Mouse (Mus musculus) T-helper 1 cell (primary cell): ENCODE data around the gene Atp2b4.

Source experiments
- in situ Hi-C: fragments of 300-600 bp; cut with MboI, MseI; formaldehyde crosslinking; loops from one replicate; pipeline ENCODE4 v1.15.1; 2025; ENCODE audit warnings: high pct_unique_total_duplicates

Gene Atp2b4

GRCm38 (mm10) chr1:133797979-133798820, 2.6 kb downstream of the Atp2b4 start:
- in situ Hi-C loops = no loop called here

DNA sequence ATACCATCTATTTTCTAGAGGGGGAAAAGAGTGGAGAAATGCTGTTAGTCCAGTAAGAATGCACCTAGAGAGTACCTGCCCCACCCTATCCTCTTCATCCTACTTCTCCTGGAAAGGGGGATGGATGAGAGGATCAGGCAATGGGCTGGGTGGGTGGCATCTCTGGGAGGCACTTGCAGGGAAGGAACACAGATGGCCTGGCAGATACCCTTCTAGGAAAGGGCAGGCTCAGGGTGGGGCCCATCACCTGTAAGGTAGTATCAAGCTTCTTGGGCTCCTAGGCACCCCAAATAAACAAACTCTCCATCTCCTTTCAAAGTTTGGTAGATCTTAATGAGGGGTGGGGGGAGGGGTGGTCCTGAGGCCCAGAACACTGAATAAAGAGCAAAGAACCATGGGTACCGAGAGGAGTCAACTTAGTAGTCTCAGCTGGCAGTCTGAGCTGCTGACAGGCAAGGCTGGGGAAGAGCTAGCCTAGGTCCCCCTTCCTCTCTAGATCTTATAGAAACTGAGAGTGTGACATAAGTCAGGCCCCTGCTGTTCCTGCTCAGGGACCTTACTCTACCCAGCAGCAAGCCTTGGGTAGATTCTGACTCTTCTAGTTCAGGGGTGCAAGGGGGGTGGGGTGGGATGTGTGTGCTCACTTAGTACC, 3.4 kb downstream of the Atp2b4 start:
- in situ Hi-C loops = no loop called here

DNA sequence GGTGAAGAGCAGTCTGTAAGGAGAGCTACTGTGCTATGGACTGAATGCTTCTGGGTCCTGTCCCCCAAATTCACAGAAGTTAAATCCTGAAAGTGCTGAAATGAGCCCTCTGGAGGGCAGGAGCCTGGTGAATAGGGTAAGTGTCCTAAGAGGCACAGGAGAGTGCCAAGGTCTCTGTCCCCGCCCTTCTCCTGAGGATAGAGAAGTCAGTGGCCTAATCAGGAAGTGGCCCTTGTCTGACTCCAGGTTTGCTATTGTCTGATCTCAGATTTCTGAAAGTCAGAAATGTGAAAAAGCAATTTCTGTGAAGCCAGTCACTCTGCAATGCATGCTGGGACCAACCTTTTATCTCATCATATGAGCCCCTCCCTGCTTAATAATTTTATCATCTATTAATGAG, 7.2 kb downstream of the Atp2b4 start:
- in situ Hi-C loops = no loop called here

DNA sequence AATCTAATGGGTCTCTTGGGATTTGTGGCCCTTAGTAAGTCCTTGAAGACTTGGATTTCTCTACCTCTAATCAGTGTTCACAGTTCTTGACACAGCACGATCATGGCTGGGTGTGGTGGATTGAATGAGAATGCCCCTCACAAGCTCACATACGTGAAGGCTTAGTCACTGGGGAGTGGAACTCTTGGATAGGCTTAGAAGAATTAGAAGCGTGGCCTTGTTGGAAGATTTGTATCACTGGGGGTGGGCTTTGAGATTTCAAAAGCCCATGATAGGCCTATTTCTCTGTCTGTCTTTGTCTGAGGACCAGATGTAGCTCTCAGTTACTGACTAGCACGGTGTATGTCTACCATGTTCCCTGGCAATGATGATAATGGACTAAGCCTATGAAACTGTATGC, 10.8 kb downstream of the Atp2b4 start:
- in situ Hi-C loops = no loop called here

- in situ Hi-C loops = no loop called here
Measured at GRCm38 (mm10) chr1:133788864-133789263, 12.0 kb downstream of the Atp2b4 start.

DNA sequence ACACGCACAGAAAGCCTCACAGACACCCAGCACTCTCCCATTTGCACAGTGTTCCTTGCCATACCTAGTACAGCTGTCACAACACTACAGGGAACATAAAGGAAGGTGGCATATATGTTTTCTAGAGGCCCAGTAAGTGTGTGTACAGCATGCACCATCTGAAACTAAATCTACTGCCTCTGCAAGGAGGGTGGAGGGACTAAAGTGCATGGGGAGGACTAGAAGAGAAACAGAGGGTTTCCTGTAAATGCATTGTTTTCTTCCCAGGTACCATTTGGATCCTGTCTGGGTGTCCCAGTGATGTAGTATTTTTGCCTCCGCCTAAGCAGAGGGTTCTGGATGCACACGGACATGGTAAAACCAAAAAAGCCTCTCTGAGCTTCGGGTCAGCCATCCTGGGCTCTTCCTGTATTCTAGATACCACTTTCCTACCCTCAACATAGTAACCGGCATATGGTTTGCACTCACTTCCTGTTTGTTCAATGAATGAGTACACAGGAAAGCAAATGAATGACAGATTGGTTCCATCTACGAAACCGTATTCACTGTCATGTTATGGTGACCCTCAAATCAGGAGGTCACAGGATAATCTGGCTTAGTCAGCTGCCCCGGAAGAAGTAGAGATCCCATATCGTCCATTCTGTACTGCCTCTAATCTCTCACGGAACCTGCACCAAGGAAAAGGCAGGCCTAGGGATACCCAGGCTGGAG, 13.2 kb downstream of the Atp2b4 start:
- in situ Hi-C loops = no loop called here

- in situ Hi-C loops = no loop called here
Measured at GRCm38 (mm10) chr1:133784621-133785020, 16.2 kb downstream of the Atp2b4 start.

- in situ Hi-C loops = no loop called here
Measured at GRCm38 (mm10) chr1:133781531-133781930, 19.3 kb downstream of the Atp2b4 start.

DNA sequence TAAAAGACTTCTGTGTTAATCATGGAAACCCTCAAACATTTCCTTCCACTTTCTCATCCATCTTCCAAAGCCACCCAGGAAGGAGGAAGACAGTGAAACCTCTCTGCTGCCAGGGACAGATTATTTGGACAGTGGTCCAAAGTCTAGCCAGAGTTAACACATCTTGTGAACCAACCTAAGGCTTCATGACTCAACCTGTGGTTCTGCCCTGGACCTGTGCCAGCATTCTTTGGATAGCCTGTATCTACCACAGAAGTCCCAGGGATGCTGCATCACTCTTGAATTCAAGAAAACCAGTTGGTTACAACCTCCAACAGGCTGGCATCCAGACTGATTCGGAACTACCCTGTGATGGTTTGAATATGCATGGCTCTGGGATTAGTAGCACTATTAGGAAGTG, 21.8 kb downstream of the Atp2b4 start:
- in situ Hi-C loops = no loop called here

DNA sequence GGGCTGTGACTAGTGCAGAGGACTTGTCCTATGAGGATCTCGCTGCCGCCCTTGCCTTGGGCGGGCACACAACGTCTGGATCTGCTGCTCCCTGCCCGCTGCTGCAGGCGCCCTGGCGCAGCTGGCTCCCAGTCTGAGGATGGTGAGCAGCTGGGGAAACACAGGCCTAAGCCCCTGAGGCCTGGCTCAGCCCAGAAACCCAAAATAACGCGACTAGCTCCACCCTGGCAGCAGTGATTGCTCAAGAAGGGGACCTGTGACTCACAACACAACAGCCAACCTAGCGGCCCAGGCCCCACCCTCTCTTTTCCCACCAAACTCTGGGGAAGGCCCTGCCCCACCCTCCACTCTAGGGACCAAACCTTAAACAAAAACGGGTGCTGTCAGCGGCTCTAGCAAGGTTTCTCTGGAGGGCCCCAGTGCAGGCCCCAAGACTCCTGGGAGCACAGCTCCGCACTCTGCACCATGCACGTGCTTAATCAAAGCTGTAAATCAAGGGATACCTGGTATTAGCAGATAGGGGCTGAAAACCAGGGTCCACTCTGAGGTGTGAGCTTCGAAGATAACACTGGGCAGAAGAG, 23.1 kb downstream of the Atp2b4 start:
- in situ Hi-C loops = no loop called here

GRCm38 (mm10) chr1:133772553-133772952, 28.3 kb downstream of the Atp2b4 start:
- in situ Hi-C loops = no loop called here

DNA sequence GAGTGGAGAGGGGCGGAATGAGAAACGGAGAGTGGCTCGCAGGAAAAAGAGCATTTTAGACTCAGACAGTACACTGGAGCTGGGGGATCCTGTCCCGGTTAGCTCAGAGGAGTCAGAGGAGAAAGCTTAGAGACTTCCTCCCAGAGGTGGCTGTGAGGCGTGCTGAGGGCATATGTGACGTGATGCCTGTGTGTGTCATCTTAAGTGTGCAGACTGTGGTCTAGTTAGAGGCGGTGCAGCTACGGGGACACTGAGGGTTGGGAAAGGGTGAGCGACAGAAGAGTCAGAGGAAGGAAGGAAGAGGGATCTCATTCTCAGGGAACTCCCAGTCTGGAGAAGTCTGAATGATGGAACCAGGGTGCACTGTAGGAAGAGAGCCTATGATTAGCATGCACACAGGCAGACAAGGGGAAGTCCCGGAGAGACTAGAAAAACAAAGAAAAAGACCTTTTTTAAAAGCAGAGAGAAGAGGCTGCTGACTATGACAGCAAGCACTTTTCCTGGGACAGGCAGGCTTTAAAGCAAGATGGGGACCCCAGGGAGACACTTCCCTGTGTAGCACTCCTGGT, 28.9 kb downstream of the Atp2b4 start:
- in situ Hi-C loops = no loop called here

DNA sequence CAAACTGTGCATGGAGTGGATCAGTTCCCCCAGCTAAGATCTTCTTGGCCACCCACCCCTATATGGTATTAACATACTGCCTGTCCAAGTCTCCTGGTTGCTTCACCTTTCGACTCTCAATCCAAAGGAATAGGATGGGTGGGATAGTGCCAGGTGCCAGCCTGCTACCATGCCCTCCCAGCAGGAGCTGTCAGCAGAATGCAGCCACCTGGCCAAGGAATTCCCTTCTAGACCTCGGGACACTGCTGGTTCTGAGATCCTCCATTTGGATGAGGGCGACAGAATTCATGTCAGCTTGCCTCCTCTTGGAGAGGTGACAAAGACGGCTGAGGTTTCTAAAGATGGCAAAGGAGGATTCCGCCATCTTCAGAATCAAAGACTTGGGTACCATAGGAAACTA, 32.8 kb downstream of the Atp2b4 start:
- in situ Hi-C loops = no loop called here

- in situ Hi-C loops = no loop called here
Measured at GRCm38 (mm10) chr1:133766901-133767529, 33.8 kb downstream of the Atp2b4 start.

GRCm38 (mm10) chr1:133765376-133765775, 35.5 kb downstream of the Atp2b4 start:
- in situ Hi-C loops = no loop called here

- in situ Hi-C loops = no loop called here
Measured at GRCm38 (mm10) chr1:133762946-133763422, 37.9 kb downstream of the Atp2b4 start.

- in situ Hi-C loops = no loop called here
Measured at GRCm38 (mm10) chr1:133761278-133761677, 39.6 kb downstream of the Atp2b4 start.

DNA sequence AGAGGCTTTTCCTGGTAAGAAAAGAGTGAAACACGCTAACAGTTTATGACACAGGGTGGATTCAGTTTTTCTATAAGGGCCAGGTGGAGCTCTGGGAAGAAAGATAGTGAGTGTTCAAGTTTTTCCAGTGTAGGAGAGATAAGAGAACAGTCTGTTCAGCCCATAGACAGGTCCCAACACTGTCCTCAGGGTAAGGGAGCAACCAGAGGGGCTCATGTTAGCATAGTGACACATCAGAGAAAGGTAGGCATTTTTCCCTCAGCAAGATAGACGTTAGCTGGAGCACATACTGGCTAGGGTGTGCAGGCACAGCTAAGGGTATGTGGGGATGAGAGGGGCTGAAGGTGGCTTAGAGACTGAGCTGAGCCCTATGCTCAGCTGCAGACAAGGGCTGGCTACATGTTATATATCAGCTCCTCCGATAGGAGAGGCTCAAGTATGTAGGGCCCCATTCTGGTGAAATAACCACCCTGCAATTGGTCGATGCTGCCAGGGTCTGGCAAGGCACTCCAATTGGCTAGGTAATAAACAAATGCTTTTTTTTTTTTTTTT, 46.4 kb downstream of the Atp2b4 start:
- in situ Hi-C loops = no loop called here

GRCm38 (mm10) chr1:133753325-133753724, 47.5 kb downstream of the Atp2b4 start:
- in situ Hi-C loops = no loop called here

DNA sequence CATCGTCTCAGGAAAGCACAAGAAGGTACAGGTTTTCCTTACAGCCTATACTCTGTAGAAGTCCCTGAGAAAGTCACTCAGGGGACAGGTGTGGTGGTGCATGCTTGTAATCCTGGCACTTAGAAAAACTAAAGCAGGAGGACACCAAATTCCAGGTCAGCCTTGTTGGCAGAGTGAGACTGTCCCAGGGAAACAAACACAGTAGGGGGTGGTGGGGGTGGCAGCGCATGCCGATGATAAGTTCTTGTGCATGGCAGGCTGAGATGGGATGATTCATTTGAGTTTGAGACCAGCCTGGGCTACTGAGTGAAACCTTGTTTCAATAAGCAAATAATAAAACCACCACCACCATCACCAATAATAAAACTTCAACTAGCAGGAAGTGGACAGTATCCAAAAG, 49.2 kb downstream of the Atp2b4 start:
- in situ Hi-C loops = no loop called here

- in situ Hi-C loops = no loop called here
Measured at GRCm38 (mm10) chr1:133749954-133750353, 50.9 kb downstream of the Atp2b4 start.
